Mouse (Mus musculus) heart, embryonic 14.5 days (tissue): ENCODE results near the gene Dcaf11. TPM values are rescaled to one million over a fixed set of nuclear protein-coding genes. Genes with fewer than 3 reads are reported as not detected.

Experiments
- polyA plus RNA-seq: library from polyadenylated mRNA; unstranded; fragments of >200 nt; fragmentation: Nextera tagmentation; extraction: Ambion mirVana; gene quantifications from 2 replicates; pipeline ENCODE4 v1.2.1, GENCODE M21; 2014

Dcaf11 gene
- polyA plus RNA-seq, 1 experiment from 2014 or later = 74.1 TPM

Other genes with a start within 250 kb of the Dcaf11 start
- 43.4 and 54.1 TPM in 2 replicates for gene Dhrs4, start 81.2 kb upstream of the Dcaf11 start, polyA plus RNA-seq
- 1.6 and 2.9 TPM in 2 replicates for gene Carmil3, start 69.4 kb upstream of the Dcaf11 start, polyA plus RNA-seq
- gene Cpne6, start 49.6 kb upstream of the Dcaf11 start, polyA plus RNA-seq = 0.12 and 0.36 TPM in 2 replicates
- not detected in 2 replicates for gene Nrl, start 35.0 kb upstream of the Dcaf11 start, polyA plus RNA-seq
- 35.1 TPM in 2 replicates for gene Pck2, start 19.7 kb upstream of the Dcaf11 start, polyA plus RNA-seq
- gene A730061H03Rik, start 400 bp downstream of the Dcaf11 start, polyA plus RNA-seq = not detected in 2 replicates
- gene Fitm1, start 15.6 kb downstream of the Dcaf11 start, polyA plus RNA-seq = 97.6 and 102 TPM in 2 replicates
- gene Psme1, start 18.1 kb downstream of the Dcaf11 start, polyA plus RNA-seq = 224 and 250 TPM in 2 replicates
- gene Emc9, start 25.3 kb downstream of the Dcaf11 start, polyA plus RNA-seq = 22.6 and 22.7 TPM in 2 replicates
- gene Psme2, start 31.1 kb downstream of the Dcaf11 start, polyA plus RNA-seq = 225 and 229 TPM in 2 replicates
- 12.7 and 13.1 TPM in 2 replicates for gene Rnf31, start 31.7 kb downstream of the Dcaf11 start, polyA plus RNA-seq
- 9.8 and 10.1 TPM in 2 replicates for gene Irf9, start 43.6 kb downstream of the Dcaf11 start, polyA plus RNA-seq
- 7.1 and 10.2 TPM in 2 replicates for gene Rec8, start 58.0 kb downstream of the Dcaf11 start, polyA plus RNA-seq
- gene Ipo4, start 76.0 kb downstream of the Dcaf11 start, polyA plus RNA-seq = 65.7 and 68.4 TPM in 2 replicates
- gene Gm49378, start 77.9 kb downstream of the Dcaf11 start, polyA plus RNA-seq = 1.8 and 2.5 TPM in 2 replicates
- gene Tm9sf1, start 83.8 kb downstream of the Dcaf11 start, polyA plus RNA-seq = 86.6 and 90.0 TPM in 2 replicates
- gene Tssk4, start 90.2 kb downstream of the Dcaf11 start, polyA plus RNA-seq = 0.35 and 0.46 TPM in 2 replicates
- 99.2 and 100 TPM in 2 replicates for gene Mdp1, start 100.5 kb downstream of the Dcaf11 start, polyA plus RNA-seq
- gene Gmpr2, start 111.9 kb downstream of the Dcaf11 start, polyA plus RNA-seq = 40.6 and 40.9 TPM in 2 replicates
- 511 and 563 TPM in 2 replicates for gene Nedd8, start 112.1 kb downstream of the Dcaf11 start, polyA plus RNA-seq
- 28.7 and 31.6 TPM in 2 replicates for gene Tinf2, start 121.8 kb downstream of the Dcaf11 start, polyA plus RNA-seq
- gene Tgm1, start 153.9 kb downstream of the Dcaf11 start, polyA plus RNA-seq = 0.13 and 0.14 TPM in 2 replicates
- gene Rabggta, start 162.3 kb downstream of the Dcaf11 start, polyA plus RNA-seq = 20.1 and 20.5 TPM in 2 replicates
- gene Dhrs1, start 185.7 kb downstream of the Dcaf11 start, polyA plus RNA-seq = 59.8 and 70.6 TPM in 2 replicates
- 21.3 and 25.2 TPM in 2 replicates for gene Nop9, start 185.7 kb downstream of the Dcaf11 start, polyA plus RNA-seq
- gene Cideb, start 198.5 kb downstream of the Dcaf11 start, polyA plus RNA-seq = 1.5 and 1.6 TPM in 2 replicates
- 0.24 and 0.27 TPM in 2 replicates for gene Ltb4r2, start 201.4 kb downstream of the Dcaf11 start, polyA plus RNA-seq
- gene Ltb4r1, start 206.0 kb downstream of the Dcaf11 start, polyA plus RNA-seq = 0.28 and 0.62 TPM in 2 replicates
- gene Adcy4, start 224.1 kb downstream of the Dcaf11 start, polyA plus RNA-seq = 14.8 and 17.7 TPM in 2 replicates
- 13.6 and 16.1 TPM in 2 replicates for gene Ripk3, start 228.9 kb downstream of the Dcaf11 start, polyA plus RNA-seq